Mouse (Mus musculus): ENCODE measurements at regions not wholly inside any gene's neighbourhood (a gene's known extent, or its start where the extent isn't known, plus 50 kb on each side); places are given as distances from the start of the nearest gene placed in this dataset.

DNA sequence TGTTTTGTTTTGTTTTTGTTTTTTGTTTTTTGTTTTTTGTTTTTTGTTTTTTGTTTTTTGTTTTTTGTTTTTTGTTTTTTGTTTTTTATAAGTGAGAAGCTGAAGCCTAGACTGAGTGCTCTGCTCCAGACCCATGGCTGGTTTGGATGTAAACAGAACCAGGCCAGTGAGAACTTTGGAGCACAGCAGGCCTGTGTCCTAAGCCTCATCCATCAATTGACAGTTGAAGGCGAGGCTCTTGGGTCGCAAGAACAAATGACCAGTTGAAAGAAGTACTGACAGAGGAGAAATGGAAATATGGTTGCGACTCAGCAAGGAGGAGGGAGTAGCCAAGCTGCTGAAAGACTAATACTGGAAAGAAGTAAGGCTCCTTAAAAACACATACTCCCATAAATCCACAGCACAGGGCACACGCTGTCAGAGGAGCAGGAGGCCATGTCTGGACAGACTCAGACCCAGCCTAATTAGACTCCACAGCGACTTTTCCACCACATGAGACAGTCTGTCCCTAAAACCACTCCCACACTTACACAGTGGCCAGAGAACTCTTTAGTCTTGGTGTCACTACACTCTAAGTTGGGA lies 240.6 kb upstream of the Akirin2 start:
- TF ChIP-seq CTCF (IDR thresholded peaks at IDR 0.05; ENCODE audit: control insufficient read depth, insufficient read depth, insufficient replicate concordance, low read depth, low read length) (no peak), POLR2A (IDR thresholded peaks at IDR 0.05; ENCODE audit: control insufficient read depth, low read depth, low read length) (no peak)

Measured in testis, adult 2 months (tissue).